In the genomic region with DNA sequence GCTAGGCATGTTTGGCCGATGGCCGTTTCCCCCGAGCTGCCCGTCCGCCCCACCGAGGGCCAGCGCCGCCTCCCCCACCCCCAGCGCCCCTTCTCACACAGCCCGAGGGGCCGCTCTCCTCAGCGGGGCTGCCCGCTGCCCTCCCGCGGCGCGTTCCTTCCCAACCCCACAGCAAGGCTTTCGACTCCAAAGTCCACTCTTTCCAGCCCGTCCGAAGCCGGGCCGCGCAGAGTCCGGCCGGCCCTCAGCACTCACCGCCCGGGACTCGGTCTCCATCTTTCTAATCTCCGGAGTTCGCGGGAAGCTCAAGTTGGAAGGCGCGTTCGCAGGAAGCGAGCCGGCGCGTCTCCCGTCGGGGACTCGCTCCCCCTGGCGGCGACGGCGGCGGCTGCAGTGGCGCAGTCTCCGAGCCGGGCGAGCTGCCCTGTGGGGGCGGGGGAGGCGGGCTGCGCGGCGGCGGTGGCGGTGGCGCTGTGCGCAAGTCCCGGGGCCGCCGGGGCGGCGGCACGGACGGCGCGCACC, we compare ENCODE assay signal across 8 mouse cellular contexts. TPM values are rescaled to one million over a fixed set of nuclear protein-coding genes. Genes with fewer than 3 reads are reported as not detected.
DNase-seq lines count a peak whose midpoint lies in the region; ATAC-seq and TF ChIP-seq lines count a peak whose summit lies in the region.

A gene (minus strand): TSS at position 426 of the 522 bp plus-strand sequence.

- ATAC-seq in embryonic facial prominence, embryonic 14.5 days (ENCODE audit: low read depth) = peak; percentile 86
- peak; percentile 59; the same call in 1 of the 2 replicates for ATAC-seq in limb, embryonic 12.5 days (ENCODE audit: insufficient number of reproducible peaks, insufficient read depth, low FRiP score, low TSS enrichment, low read depth)
- ATAC-seq in midbrain, embryonic 12.5 days (ENCODE audit: low FRiP score, low read depth) = peak; percentile 89

- 20% methylated on average over 63 of the region's 68 CpGs for WGBS in bone marrow, adult 2 months
- 18% methylated on average over 24 of the region's 68 CpGs for WGBS in embryonic facial prominence, embryonic 14.5 days
- 11% methylated on average over 56 of the region's 68 CpGs for WGBS in heart, embryonic 10.5 days
- WGBS in limb, embryonic 12.5 days = 12% methylated on average over 68 of the region's 68 CpGs
- WGBS in midbrain, embryonic 12.5 days = 12% methylated on average over 67 of the region's 68 CpGs
- 17% methylated on average over 63 of the region's 68 CpGs for WGBS in small intestine, adult 2 months

- H3K9ac ChIP-seq in embryonic facial prominence, embryonic 14.5 days (ENCODE audit: low read depth, low read length) = peak within 1 kb of the TSS; percentile 37; the same call in 1 of the 2 replicates
- no peak within 1 kb of the TSS for H3K9ac ChIP-seq in limb, embryonic 12.5 days (replicated peaks)
- H3K9ac ChIP-seq in midbrain, embryonic 12.5 days (replicated peaks) = no peak within 1 kb of the TSS

- H3K4me2 ChIP-seq in embryonic facial prominence, embryonic 14.5 days (ENCODE audit: low read depth, low read length) = peak within 1 kb of the TSS; percentile 57
- peak within 1 kb of the TSS; percentile 60 for H3K4me2 ChIP-seq in limb, embryonic 12.5 days
- H3K4me2 ChIP-seq in midbrain, embryonic 12.5 days (replicated peaks) = peak within 1 kb of the TSS; percentile 58

- H3K27me3 ChIP-seq in embryonic facial prominence, embryonic 14.5 days (replicated peaks; ENCODE audit: control insufficient read depth, insufficient read depth, low read length) = peaks cover 38% of the 10 kb centered on the region
- H3K27me3 ChIP-seq in heart, embryonic 10.5 days (ENCODE audit: insufficient read depth, poor library complexity, severe bottlenecking) = peaks cover 32% of the 10 kb centered on the region
- peaks cover 28% of the 10 kb centered on the region for H3K27me3 ChIP-seq in limb, embryonic 12.5 days
- peaks cover 21% of the 10 kb centered on the region for H3K27me3 ChIP-seq in midbrain, embryonic 12.5 days
- peaks cover 10% of the 10 kb centered on the region; the same call in 1 of the 2 replicates for H3K27me3 ChIP-seq in small intestine, adult 2 months (ENCODE audit: control insufficient read depth, insufficient read depth, low read length)

- no peak for TF ChIP-seq POLR2A in bone marrow, adult 2 months (IDR thresholded peaks at IDR 0.05; ENCODE audit: borderline replicate concordance, control insufficient read depth, low read depth, low read length)
- TF ChIP-seq POLR2A in small intestine, adult 2 months (IDR thresholded peaks at IDR 0.05; ENCODE audit: low read depth, low read length) = no peak

- DNase-seq in embryonic facial prominence, embryonic 14.5 days (ENCODE audit: low spot score) = peak; percentile 66
- peak; percentile 82 for DNase-seq in heart, embryonic 10.5 days (ENCODE audit: low spot score)
- peak; percentile 55 to 77 for DNase-seq in kidney, adult 8-10 months
- no peak for DNase-seq in adipocyte (ENCODE audit: low spot score)

- H3K4me3 ChIP-seq in bone marrow, adult 2 months (replicated peaks; ENCODE audit: control insufficient read depth, low read depth, low read length) = peak within 1 kb of the TSS; percentile 66
- peak within 1 kb of the TSS; percentile 47 for H3K4me3 ChIP-seq in embryonic facial prominence, embryonic 14.5 days (ENCODE audit: low read depth, low read length)
- H3K4me3 ChIP-seq in heart, embryonic 10.5 days = peak within 1 kb of the TSS; percentile 65
- H3K4me3 ChIP-seq in limb, embryonic 12.5 days (replicated peaks) = peak within 1 kb of the TSS; percentile 48
- peak within 1 kb of the TSS; percentile 51 for H3K4me3 ChIP-seq in midbrain, embryonic 12.5 days
- H3K4me3 ChIP-seq in small intestine, adult 2 months (ENCODE audit: low read depth, low read length) = peak within 1 kb of the TSS; percentile 69

- no peaks in the 10 kb centered on the region for H3K36me3 ChIP-seq in embryonic facial prominence, embryonic 14.5 days (ENCODE audit: control insufficient read depth, insufficient read depth, low read length)
- no peaks in the 10 kb centered on the region for H3K36me3 ChIP-seq in heart, embryonic 10.5 days
- H3K36me3 ChIP-seq in limb, embryonic 12.5 days = no peaks in the 10 kb centered on the region
- H3K36me3 ChIP-seq in midbrain, embryonic 12.5 days = no peaks in the 10 kb centered on the region
- H3K36me3 ChIP-seq in small intestine, adult 2 months (ENCODE audit: control insufficient read depth, insufficient read depth, low read length) = no peaks in the 10 kb centered on the region

- H3K27ac ChIP-seq in bone marrow, adult 2 months (ENCODE audit: control insufficient read depth, insufficient read depth, low read depth, low read length, poor library complexity) = peak within 1 kb of the TSS; percentile 67; the same call in 1 of the 2 replicates
- no peak within 1 kb of the TSS for H3K27ac ChIP-seq in embryonic facial prominence, embryonic 14.5 days (replicated peaks; ENCODE audit: low read depth, low read length)
- peak within 1 kb of the TSS; percentile 37 for H3K27ac ChIP-seq in heart, embryonic 10.5 days
- H3K27ac ChIP-seq in limb, embryonic 12.5 days = no peak within 1 kb of the TSS
- H3K27ac ChIP-seq in midbrain, embryonic 12.5 days (replicated peaks) = no peak within 1 kb of the TSS
- H3K27ac ChIP-seq in small intestine, adult 2 months (ENCODE audit: insufficient read depth, low read depth, low read length) = no peak within 1 kb of the TSS

- peak; percentile 59; the same call in 1 of the 2 replicates for TF ChIP-seq CTCF in bone marrow, adult 2 months (IDR thresholded peaks at IDR 0.05; ENCODE audit: control insufficient read depth, insufficient read depth, low read length)
- TF ChIP-seq CTCF in small intestine, adult 2 months (IDR thresholded peaks at IDR 0.05; ENCODE audit: extremely low read depth, insufficient read length, insufficient replicate concordance, low read depth, low read length) = peak; percentile 49; the same call in 1 of the 2 replicates

- peaks cover 9% of the 10 kb centered on the region; the same call in 1 of the 2 replicates for H3K9me3 ChIP-seq in embryonic facial prominence, embryonic 14.5 days (ENCODE audit: control insufficient read depth, low read length)
- no peaks in the 10 kb centered on the region; the same call in 1 of the 2 replicates for H3K9me3 ChIP-seq in heart, embryonic 10.5 days
- H3K9me3 ChIP-seq in limb, embryonic 12.5 days = peaks cover 12% of the 10 kb centered on the region
- 0 out of 2 replicates have a peak, but pooled peaks cover 4% of the 10 kb centered on the region for H3K9me3 ChIP-seq in midbrain, embryonic 12.5 days

- H3K4me1 ChIP-seq in bone marrow, adult 2 months (ENCODE audit: control insufficient read depth, insufficient read depth, low read length) = no peaks in the 10 kb centered on the region
- no peaks in the 10 kb centered on the region for H3K4me1 ChIP-seq in embryonic facial prominence, embryonic 14.5 days (ENCODE audit: control insufficient read depth, insufficient read depth, low read length)
- H3K4me1 ChIP-seq in heart, embryonic 10.5 days = peaks cover 14% of the 10 kb centered on the region
- H3K4me1 ChIP-seq in limb, embryonic 12.5 days (replicated peaks) = peaks cover 9% of the 10 kb centered on the region
- 0 out of 2 replicates have a peak, but pooled peaks cover 6% of the 10 kb centered on the region for H3K4me1 ChIP-seq in midbrain, embryonic 12.5 days
- no peaks in the 10 kb centered on the region; the same call in 1 of the 2 replicates for H3K4me1 ChIP-seq in small intestine, adult 2 months (ENCODE audit: control insufficient read depth, insufficient read depth, insufficient read length, low read length)

RNA-seq across cellular contexts. Expression of the gene that starts here (rescaled TPM):
- polyA plus RNA-seq in bone marrow, adult 2 months (2011; ENCODE audit: insufficient read depth, insufficient read length, low replicate concordance, missing spikeins) = not detected in 2 replicates
- 0.17 and 1.4 TPM in 2 replicates for polyA plus RNA-seq in embryonic facial prominence, embryonic 14.5 days (2014; fragmentation: Nextera tagmentation; extraction: Ambion mirVana)
- polyA plus RNA-seq in heart, embryonic 10.5 days (2016; fragmentation: Nextera tagmentation; extraction: Ambion mirVana) = 0.70 and 0.72 TPM in 2 replicates
- polyA plus RNA-seq in limb, embryonic 12.5 days (2016; fragmentation: Nextera tagmentation; extraction: Ambion mirVana) = 0.08 and 0.34 TPM in 2 replicates
- polyA plus RNA-seq in midbrain, embryonic 12.5 days (2016; fragmentation: Nextera tagmentation; extraction: Ambion mirVana) = 0.28 TPM in 1 of 2 replicates, not detected in the other
- polyA plus RNA-seq in small intestine, adult 2 months (2012; rRNA removed) = not detected in 2 replicates

Comparison
In these comparisons a context has a peak if more than half of its experiments do, and no peak if none do; other contexts are left out.
1. Peak in DNase-seq, H3K4me3 ChIP-seq and H3K27ac ChIP-seq in heart, embryonic 10.5 days; RNA of the gene not detected or under 1 TPM.
2. Peak in ATAC-seq, H3K4me3 ChIP-seq and H3K4me2 ChIP-seq in limb, embryonic 12.5 days; RNA of the gene not detected or under 1 TPM.
3. Peak in ATAC-seq, H3K4me3 ChIP-seq and H3K4me2 ChIP-seq in midbrain, embryonic 12.5 days; RNA of the gene not detected or under 1 TPM.